Mouse (Mus musculus) c-Kit-negative CD71-positive TER-119-positive erythroid progenitor cells, embryonic 14.5 days (primary cell): Measurements from ENCODE around the gene Resf1.
"Not testable (repeated sequence)": the region's sequence is repeated elsewhere in the genome, so short reads cannot be mapped to it uniquely, and the experiment has no call there.

Source experiments
- DNase-seq: peaks from one replicate; pipeline ENCODE4 v3.0.0-alpha.2; 2013; ENCODE audit warnings: low read depth, low spot score

The Resf1 gene

GRCm38 (mm10) chr6:149343802-149344201 lies 34.6 kb downstream of the Resf1 start:
- no peak for DNase-seq

- DNase-seq: no peak
Observed at GRCm38 (mm10) chr6:149344372-149344771, 35.2 kb downstream of the Resf1 start.

- DNase-seq: not testable (repeated sequence)
Observed at GRCm38 (mm10) chr6:149348211-149348610, 39.0 kb downstream of the Resf1 start.

GRCm38 (mm10) chr6:149354826-149355495 lies 45.7 kb downstream of the Resf1 start:
- no peak for DNase-seq

- not testable (repeated sequence) for DNase-seq
Observed at GRCm38 (mm10) chr6:149355799-149356198, 46.6 kb downstream of the Resf1 start.

- DNase-seq: no peak
Observed at GRCm38 (mm10) chr6:149357155-149357554, 47.9 kb downstream of the Resf1 start.

GRCm38 (mm10) chr6:149362533-149362932 lies 53.3 kb downstream of the Resf1 start:
- DNase-seq: not testable (repeated sequence)

GRCm38 (mm10) chr6:149365975-149366374 lies 56.8 kb downstream of the Resf1 start:
- DNase-seq: not testable (repeated sequence)

- DNase-seq: no peak
Observed at GRCm38 (mm10) chr6:149366403-149366802, 57.2 kb downstream of the Resf1 start.

GRCm38 (mm10) chr6:149374986-149375457 lies 65.8 kb downstream of the Resf1 start:
- peak; percentile 63 for DNase-seq

- no peak for DNase-seq
Observed at GRCm38 (mm10) chr6:149383531-149383930, 74.3 kb downstream of the Resf1 start.
